Mouse (Mus musculus) left cerebral cortex, adult 11 months (tissue): ENCODE data around the gene Gm20388.
A peak's percentile ranks its signal among the peaks of the same experiment; 100 is the strongest.

ENCODE experiments used
- DNase-seq: peaks from one replicate; pipeline ENCODE4 v3.0.0; 2022; ENCODE audit warnings: low spot score

Gene Gm20388

DNA sequence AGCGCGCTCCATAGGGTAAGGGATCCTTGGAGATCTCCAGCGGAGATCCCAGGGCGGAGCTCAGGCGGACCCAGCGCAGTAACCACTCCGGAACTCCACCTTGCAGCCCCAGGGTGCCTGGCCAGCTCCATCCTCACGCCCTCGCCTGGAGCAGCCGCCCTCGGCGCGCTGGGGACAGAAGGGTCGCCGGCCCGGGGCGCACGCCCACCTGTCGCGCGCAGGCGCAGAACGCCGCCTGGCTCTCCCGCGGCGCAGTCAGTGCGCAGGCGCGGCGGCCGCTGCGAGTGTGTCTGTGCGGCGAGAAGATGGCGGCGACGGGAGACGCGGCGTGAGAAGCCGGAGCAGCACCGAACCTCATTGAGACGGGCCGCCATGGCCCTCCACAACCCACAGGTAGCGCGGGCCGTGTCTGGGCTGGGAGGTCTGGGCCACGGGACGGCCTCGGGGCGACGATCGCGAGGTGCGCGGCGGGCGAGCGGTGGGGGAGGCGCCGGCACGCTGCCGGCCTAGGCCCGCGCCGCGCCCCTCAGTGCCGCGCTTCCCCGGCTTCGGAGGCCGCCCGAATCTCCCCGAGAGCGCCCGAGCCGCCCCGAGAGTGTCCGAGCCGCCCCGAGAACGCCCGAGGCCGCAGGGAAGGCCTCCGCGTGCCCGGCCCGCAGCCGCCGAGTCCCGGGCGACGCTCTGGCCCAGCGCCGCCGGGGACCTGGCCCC lies at the start of gene Gm20388:
TSS of gene Gm20388 (plus strand) at position 295 of the 711 bp plus-strand sequence.
- peak; percentile 88 for DNase-seq

DNA sequence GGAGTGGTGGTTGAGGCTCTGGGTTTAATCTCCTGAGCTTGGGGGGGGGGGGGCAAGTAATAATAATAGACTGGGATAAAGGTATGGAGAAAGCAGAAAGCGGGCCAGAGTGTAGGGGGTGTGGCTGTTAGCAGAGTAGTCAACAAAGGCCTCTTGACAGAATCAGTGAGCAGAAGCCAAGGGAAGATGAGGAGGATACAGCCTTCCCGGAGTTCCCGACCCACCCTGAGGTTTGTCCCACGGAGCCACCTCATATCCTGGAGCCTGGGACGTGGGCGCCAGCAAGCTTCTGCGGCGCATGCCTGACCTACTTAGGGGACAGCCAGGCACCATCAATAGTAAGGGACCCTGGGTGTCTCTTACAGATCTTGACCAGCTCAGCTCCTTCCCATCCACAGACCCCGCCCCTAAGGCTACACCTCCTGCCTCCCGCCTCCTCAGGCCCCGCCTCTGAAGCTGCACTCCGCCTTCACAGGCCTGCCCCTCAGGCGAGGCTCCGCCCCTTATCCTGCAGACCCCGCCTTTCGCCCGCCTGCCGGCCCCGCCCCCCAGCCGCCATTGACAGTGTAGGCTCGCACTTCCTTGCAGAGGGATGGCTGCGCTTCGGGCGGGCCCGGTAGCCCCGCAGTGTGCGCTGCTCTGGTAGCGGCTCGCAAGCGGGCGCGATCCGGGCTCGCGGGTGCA lies 48.8 kb upstream of the Gm20388 start, which contains the start of gene Klhl36:
TSS of gene Klhl36 (plus strand) at position 561 of the 684 bp plus-strand sequence.
- peak; percentile 90 for DNase-seq

DNA sequence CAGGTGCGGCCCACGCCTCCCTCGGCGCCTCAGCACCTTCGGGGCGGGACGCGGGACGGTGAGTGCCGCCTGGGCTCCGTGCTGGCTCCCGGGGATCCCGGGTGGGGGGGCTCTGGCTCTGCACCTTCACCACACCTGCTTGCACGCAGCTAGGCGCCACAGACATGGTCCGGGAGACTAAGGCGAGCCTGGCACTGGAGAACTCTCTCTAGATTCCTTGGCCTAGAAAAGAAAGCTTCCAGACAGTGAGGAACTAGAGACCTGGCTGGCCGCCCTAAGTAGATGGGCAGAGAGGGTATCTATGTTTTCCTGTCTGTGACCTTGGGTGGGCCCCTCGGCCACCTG lies 48.3 kb upstream of the Gm20388 start:
- DNase-seq, result no peak

DNA sequence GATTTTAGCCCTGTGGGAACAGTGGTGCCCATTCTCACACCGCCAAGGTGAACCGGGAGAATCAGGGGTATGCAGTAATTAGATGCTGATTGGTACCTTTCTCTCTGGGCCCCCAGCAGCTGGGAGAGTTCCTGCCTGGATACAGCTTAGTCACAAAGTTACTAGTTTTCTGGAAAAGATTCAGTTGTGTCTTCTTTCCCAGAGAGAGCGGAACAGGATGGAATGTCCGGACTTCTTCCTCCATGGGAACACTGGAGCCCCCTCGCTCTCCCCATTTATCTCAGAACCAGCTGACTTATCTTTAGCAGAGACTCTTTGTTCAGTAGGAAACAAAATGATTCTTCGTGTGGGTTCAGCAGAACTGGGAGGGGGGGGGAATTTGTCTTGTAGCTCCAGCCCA lies 47.9 kb upstream of the Gm20388 start:
- DNase-seq, result no peak

DNA sequence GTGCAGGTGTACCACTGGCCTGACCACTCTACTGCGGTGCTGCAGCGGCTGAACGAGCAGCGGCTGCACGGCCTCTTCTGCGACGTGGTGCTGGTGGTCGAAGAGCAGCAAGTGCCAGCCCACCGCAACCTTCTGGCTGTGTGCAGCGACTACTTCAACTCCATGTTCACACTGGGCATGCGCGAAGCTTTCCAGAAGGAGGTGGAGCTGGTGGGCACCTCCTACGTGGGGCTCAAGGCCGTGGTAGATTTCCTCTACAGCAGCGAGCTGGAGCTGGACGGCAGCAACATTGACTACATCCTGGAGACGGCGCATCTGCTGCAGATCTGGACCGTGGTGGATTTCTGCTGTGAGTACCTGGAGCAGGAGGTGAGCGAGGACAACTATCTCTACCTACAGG lies 41.0 kb upstream of the Gm20388 start:
- no peak for DNase-seq

DNA sequence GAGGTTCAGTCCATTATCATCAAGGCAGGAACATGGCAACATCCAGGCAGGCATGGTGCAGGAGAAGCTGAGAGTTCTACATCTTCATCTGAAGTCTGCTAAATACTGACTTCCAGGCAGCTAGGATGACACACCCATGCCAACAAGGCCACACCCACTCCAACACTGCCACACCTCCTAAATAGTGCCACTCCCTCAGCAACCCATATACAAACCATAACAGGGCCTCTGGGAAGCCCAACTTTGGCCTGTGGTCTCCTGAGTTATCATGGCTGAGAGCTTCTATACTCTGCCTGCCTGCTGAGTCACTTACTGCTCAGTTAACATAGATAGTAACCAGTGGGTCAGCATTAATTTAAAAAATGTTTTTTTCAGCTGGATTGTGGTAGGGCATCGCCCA lies 37.5 kb upstream of the Gm20388 start:
- DNase-seq, result no peak

DNA sequence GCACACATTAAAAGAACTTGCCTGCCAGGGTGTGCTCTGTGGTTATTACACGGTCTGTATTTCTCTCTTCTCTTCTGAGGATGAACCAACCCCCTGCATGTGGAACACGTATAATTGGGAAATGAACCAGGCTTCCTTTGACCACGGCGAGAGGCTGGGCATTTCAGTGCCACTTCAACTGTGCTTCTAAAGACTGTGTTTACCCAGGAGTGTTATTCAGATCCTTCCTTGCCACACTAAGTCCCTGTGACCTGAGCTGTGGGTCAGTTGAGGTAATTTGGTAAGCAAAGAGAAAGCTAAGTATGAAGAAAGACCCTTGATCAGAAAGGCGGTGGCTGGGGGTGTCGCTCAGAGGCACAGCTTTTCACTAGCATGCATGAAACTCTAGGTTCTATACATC lies 29.3 kb upstream of the Gm20388 start:
- no peak for DNase-seq

DNA sequence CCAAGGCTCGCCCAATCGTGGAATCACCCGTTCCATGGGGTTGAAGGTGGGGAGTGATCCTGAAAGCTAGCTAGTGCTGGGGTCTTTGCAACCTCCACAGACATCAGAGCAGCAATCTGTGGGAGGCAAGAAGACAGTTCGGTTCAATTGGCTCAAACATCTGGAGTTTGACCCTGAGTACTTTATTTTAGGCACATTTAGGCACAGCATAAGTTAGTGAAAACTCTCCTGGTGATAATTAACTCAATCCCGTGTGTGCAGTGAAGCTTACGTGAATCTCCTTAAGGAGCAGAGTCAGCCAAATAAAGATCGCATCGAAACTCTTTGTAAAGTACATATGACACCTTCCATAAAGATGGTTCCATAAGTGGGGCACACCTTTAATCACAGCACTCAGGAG lies 28.7 kb upstream of the Gm20388 start:
- DNase-seq, result no peak

DNA sequence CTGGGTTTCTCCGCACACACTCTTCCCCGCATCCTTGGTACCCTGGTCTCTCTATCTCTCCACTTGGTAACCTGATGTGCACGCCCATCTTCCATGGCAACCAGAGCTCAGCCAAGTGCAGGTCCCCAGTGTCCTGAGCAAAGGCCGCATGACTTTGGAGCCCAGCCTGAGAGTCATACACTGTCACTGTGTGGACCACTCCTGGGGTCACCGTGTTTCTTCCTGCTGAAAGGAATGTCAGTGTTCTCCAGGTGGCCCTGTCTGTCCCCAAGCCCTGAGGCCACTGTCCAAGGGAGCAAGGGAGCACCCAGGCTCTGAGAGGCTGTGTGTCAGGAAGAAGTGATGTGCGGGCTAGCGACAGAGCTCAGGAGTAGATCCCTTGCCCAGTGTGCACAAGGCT lies 27.4 kb upstream of the Gm20388 start:
- DNase-seq, result no peak

DNA sequence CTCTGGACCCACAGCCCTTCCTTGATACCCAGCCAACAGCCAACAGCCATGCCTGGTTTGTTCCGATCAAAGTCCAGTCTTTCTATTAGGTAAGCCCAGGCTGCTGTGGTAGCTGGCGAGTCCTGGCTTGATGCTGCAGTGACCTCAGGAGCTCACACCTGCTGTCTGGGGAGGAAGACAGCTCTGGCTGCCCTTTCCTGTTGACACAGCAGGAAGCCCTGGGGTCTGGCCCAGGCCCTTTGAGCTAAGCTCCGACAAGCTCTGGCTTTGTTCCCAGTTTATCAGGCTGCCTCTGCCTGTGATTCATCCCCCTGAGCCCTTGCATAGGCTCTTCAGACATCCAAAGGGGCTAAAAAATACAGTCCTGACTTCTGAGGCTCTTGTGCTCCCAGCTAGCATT lies 25.0 kb upstream of the Gm20388 start:
- DNase-seq, result no peak

DNA sequence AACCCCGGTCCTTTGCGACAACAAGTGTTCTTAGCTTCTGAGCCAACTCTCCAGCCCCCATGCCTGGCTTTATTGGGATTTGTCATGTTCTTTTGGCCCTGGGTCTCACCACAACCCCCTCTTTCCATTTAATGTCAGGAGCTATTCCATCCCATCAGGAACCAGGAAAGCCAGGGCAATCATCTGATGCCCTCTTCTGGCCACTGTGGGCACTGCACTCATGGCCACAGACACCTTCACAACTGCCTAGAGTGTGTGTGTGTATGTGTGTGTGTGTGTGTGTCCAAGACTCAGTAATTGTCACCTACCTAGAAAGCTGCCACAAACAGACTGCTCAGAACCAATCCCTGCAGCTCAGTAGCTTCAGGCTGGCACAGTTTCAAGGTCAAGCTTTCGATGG lies 23.5 kb upstream of the Gm20388 start:
- no peak for DNase-seq

DNA sequence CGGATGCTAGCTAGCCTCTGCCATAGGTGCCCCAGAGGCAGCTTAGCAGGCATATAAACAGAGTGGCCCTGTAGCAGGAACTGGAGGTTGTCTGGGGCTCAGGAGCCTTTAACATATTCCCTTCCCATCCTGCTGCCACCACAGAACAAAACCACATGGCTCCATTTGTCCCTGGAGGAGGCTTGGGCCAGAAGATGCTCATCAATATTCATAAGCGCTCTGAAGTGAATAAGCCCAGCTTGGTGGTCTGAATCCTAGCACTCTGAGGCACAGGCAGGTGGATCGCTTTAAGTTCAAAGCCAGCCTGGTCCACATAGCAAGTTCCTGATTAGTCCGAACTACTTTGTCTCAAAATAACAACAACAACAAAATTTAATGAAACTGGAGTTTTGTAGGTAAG lies 22.6 kb upstream of the Gm20388 start:
- no peak for DNase-seq

DNA sequence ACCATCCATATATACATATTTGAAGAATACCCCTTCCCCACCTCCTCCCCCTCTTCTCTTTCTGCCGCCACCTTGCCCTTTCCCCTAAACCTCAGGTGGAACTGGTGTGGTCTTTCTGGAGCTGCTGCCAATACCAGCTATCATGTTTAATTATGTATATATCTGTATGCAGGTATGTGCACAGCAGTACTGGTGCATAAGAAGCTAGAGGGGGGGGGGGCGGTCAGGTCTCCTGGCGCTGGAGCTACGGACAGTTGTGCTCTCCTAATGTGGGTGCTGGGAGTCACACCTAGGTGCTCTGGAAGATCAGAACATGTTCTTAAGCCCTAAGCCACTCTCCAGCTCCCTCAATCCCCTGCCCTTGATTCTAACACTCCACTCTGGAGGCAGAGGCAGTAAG lies 13.6 kb upstream of the Gm20388 start:
- no peak for DNase-seq

DNA sequence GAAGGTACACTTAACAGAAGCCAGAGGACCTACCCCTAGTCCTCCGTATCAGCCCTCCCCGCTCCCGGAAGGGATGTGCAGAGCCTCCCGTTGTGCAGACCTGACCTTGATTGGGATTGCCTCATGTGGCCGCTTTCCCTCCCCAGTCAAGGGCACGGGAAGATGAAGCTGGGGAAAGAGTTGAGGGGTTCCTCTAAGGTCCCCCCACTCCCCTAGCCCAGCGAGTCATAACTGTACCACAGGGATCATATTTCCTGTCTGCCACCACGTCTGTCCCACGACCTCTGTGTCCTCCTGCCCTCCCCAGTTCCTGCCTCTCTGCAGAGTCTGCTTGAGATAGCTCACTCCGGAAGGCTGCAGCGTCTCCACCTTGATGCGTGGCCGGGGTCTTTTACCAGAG lies 12.7 kb upstream of the Gm20388 start:
- no peak for DNase-seq

DNA sequence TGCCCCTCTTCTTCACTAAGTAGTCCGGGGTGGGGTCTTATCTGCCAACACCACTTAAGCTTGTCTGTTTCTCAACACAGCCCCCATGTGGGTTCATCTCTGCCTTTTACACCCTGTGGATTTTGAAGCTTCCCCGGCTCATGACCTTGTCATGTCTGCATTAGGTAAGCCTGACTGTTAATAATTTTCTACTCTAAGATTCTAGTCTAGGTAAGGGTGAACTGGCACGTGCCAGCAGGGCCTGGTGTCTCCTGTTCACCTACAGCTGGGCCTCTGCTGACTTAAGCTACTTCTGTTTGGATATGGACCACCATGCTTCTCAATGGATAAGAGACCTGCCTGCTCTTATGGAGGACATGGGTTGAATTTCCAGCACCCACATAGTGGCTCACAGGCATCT lies 9.3 kb upstream of the Gm20388 start:
- no peak for DNase-seq

DNA sequence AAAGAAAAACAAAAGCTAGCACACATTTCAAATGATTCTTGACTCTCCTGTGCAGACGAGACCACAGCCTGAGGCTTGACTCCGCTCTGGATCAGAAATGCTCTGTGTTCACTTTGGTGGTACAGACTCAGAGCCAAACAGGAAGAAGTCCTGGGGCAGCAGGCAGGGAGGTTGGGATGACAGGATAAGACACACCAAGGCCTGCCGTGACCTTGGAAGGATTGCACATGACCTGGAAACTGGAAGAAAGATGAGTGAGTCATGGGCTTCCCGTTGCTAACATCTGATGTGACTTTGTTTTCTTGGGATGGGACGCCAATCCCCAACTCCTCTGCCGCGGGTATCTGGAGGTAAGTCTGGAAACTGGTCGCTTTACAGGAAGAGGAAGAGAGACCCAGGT lies 8.7 kb upstream of the Gm20388 start:
- DNase-seq, result no peak

DNA sequence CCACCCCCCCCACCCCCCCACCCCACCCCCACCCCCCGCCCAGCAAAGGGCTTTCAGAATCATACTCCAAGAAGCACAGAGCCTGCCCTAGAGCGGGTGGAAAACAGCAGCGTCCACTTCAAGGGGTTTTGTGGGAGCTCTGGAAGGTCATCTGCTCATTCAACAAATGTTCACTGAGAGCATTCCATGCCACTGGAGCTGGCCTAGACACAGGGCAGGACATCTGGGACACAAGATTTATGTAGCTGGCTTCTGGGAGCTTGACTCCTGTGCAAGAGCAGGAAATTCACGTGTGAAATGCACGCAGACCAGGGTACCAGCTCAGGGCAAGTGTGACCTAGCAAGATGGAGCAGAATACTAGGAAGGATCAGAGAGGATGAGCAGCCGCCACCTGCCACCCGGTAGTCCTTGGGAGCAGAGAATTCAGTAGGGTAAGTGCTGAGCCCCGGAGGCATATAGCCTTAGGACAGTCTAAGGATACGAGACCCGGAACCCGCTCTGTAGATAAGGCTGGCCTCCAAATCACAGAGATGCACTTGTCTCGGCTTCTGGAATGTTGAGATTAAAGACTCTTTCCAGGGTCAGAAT lies 6.2 kb upstream of the Gm20388 start:
- no peak for DNase-seq

DNA sequence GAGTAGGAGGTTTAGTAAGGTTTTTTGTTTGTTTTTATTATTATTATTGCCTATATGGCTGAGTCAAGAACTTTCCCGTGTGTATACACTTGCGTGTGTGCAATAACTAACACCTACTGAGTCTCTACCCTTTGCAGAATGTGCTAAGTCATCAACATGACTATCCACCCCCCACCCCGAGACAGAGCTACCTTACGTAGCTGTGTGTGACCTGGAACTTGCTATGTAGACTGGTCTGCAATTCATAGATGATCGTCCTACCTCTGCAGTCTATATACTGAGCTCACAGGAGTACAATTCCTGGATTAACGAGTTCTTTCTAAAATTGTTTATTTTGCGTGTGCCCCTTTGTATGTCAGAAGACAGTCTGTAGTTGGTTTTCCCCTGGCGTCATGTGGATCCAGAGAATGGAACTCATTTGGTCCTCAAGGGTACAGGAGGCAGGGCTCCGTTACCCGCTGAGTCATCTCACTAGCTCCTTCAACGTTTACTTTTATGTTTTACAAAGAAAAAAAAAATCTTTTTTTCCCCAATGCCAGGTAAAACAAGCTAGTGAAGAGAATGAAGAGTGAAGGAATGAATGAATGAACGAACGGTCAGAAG lies 596 bp upstream of the Gm20388 start, which contains the start of gene Usp10:
TSS of gene Usp10 (plus strand) at position 417 of the 603 bp plus-strand sequence.
- no peak for DNase-seq

DNA sequence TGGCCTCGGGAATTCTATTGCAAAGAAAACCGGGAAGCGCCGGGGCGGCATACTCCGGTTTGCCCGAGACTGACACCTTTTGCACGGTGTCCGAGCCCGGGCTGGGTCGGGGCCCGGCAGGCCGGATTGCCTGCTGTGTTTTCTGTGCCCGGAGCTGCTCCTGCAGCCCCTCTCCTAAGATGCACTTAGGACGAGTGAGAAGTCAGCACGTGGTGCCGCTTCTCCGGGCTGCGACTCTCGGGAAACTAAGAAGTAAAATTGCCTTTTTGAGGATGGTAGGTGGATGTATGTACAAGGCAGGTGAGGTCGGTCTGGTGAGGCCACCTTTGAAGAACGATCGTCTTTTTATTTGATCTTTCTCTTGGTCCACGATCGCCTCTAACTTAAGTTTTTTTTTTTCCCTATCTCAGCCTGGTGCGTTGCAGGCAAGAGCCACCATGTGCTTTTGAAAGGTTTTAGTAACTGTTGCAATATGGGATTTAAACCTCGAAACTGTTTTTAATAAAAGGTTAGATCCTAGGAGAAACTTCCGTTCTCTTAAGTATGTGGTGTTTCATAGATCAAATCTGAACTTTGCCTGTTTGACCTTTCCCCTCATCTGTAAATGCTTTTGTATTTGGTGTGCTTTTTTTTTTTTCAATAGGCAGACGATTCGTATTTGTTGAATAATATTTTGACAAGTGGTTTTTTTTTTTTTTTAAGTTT lies 769 bp downstream of the Gm20388 start:
- no peak for DNase-seq

DNA sequence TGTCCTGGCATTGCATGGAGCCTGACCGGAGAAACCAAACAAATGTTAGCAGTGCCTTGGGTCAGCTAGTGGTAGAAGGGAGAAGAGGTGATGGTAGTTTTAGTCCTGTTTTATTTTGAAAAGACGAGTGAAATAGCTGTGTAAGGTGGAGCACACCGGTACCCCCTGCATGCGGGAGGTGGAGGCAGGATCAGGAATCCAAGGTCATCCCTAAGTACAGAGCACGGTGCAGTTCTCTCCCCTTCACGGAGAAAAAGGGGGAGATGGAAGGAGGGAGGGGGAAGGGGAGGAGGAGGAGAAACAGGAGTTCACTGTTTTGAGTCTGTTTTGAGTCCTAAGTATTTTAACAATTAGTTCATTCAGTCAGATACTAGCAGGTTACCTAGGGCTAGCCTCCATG lies 2.0 kb downstream of the Gm20388 start:
- no peak for DNase-seq

DNA sequence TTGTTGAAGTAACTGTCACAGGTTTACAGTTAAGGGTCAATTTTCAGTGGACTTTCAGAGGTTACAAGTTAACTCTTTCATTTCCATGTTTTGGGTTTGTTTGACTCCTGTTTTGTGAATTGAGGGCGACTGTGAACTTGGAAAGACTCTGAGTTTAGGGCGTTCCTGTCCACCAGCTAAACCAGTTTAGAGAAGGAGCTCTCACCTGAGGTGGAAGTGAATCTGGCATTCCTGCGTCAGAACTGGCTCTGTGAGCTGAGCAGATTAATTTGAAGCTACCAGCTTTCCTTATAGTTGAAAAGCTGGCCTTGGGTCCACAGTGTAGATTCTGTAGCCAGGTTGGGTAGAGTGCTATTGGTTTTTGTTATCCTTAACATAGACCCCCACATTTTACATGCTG lies 2.5 kb downstream of the Gm20388 start:
- no peak for DNase-seq

DNA sequence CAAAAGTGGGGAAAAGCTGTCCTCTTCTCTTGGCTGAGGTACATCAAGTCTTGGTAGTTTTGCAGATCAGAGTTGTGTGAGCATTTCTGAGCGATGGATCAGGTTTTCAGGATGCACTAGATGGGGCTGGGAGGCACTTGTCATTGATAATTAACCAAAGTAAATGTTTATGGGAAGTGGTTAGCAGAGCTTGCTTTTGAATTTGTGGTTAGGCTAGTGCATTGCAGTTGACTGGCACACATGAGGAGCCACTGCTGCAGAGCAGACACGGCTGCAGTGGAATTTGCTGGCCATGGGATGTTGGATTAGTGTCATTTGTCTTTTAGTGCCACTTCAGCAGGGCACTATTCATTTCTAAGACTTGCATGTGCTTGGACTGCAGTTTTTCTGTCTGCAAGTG lies 3.5 kb downstream of the Gm20388 start:
- no peak for DNase-seq

DNA sequence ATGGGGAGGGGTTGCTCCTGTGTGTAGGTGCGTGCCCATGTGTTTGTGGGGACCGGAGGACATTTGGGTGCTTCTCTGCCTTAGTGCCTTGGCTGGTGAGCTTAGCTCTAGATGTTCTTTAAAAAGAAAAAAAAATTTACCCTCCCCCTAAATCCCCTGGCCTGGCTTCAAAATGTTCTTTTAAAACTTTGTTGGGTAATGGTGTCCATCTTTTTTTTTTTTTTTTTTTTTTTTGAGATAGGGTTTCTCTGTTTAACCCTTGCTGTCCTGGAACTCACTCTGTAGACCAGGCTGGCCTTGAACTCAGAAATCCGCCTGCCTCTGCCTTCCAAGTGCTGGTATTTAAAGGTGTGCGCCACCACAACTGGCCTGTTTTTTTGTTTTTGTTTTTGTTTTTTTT lies 4.7 kb downstream of the Gm20388 start:
- DNase-seq, result no peak
